Comparison of ENCODE assay signal across 7 mouse cellular contexts in the genomic region with DNA sequence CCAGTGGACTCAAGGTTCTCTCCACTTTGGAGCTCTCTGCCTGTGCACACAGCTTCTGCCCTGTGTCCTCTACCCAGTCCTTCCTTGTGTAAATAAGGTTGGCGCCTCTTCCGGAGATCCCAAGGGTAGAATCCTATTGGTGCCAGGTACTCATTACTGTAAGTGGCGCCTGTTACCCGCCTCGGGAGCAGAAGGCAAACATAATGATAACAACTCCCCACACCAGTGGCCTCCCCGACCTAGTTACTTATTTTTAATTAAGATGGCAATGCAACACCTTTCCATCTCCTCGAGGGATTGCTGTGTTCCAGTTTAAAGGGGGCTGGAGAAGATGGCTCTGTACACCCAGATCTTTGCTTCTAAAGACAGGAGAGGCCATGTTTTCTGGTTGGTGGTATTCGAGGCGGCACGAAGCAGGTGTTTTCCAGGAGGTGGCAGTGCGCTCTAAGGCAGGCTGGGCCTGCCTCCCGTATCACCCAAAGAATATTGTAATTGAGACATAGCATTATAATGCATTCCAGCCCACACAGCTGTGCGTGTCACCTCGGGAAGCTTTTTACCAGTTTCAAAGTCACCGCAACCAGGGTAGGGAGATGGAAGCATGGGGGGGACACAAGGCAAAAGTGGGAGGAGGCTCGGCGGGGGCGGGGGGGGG.
DNase-seq lines count a peak whose midpoint lies in the region; ATAC-seq lines count a peak whose summit lies in the region.

No protein-coding gene starts in this region.

- no peak overlapping the region for H3K27ac ChIP-seq in intestine, embryonic 15.5 days
- 0 out of 2 replicates have a peak overlapping the region, but pooled peaks have one; percentile 1 for H3K27ac ChIP-seq in midbrain, embryonic 13.5 days
- H3K27ac ChIP-seq in stomach, embryonic 14.5 days (ENCODE audit: low read length), result no peak overlapping the region

- no peak overlapping the region for H3K4me2 ChIP-seq in intestine, embryonic 15.5 days (replicated peaks)
- 0 out of 2 replicates have a peak overlapping the region, but pooled peaks have one; percentile 13 for H3K4me2 ChIP-seq in midbrain, embryonic 13.5 days (replicated peaks)
- H3K4me2 ChIP-seq in stomach, embryonic 14.5 days (replicated peaks; ENCODE audit: low read depth, low read length), result no peak overlapping the region

- DNase-seq in WW6 (ENCODE audit: low read depth, low spot score), result peak; percentile 16
- DNase-seq in cerebellum, adult 9-11 months, result peak; percentile 60
- peak; percentile 11 to 20 for DNase-seq in gastrocnemius, adult 8-10 months (ENCODE audit: low spot score in 2 of 2)
- peak; percentile 46 to 61 for DNase-seq in left cerebral cortex, adult 8-10 months (ENCODE audit: low spot score in 2 of 2)

- peak; percentile 69 for ATAC-seq in intestine, embryonic 15.5 days
- ATAC-seq in midbrain, embryonic 13.5 days, result peak; percentile 88
- ATAC-seq in stomach, embryonic 14.5 days (ENCODE audit: insufficient number of reproducible peaks, insufficient read depth, low FRiP score, low read depth), result peak; percentile 56; the same call in 1 of the 2 replicates

- H3K4me1 ChIP-seq in intestine, embryonic 15.5 days (replicated peaks), result no peaks in the 10 kb centered on the region
- H3K4me1 ChIP-seq in midbrain, embryonic 13.5 days (replicated peaks), result peaks cover 20% of the 10 kb centered on the region; the same call in 1 of the 2 replicates
- no peaks in the 10 kb centered on the region for H3K4me1 ChIP-seq in stomach, embryonic 14.5 days (ENCODE audit: control insufficient read depth, insufficient read depth, low read length)

- H3K4me3 ChIP-seq in intestine, embryonic 15.5 days (replicated peaks), result no peak overlapping the region
- no peak overlapping the region for H3K4me3 ChIP-seq in midbrain, embryonic 13.5 days (replicated peaks)
- H3K4me3 ChIP-seq in stomach, embryonic 14.5 days (ENCODE audit: low read depth, low read length), result no peak overlapping the region

- H3K9ac ChIP-seq in intestine, embryonic 15.5 days, result no peak overlapping the region
- no peak overlapping the region for H3K9ac ChIP-seq in midbrain, embryonic 13.5 days (replicated peaks)
- H3K9ac ChIP-seq in stomach, embryonic 14.5 days (replicated peaks; ENCODE audit: low read depth, low read length), result no peak overlapping the region

- no peaks in the 10 kb centered on the region for H3K9me3 ChIP-seq in intestine, embryonic 15.5 days
- no peaks in the 10 kb centered on the region for H3K9me3 ChIP-seq in midbrain, embryonic 13.5 days
- H3K9me3 ChIP-seq in stomach, embryonic 14.5 days (ENCODE audit: control insufficient read depth, low read depth, low read length), result no peaks in the 10 kb centered on the region

- no peaks in the 10 kb centered on the region for H3K27me3 ChIP-seq in intestine, embryonic 15.5 days (replicated peaks)
- no peaks in the 10 kb centered on the region for H3K27me3 ChIP-seq in midbrain, embryonic 13.5 days
- no peaks in the 10 kb centered on the region for H3K27me3 ChIP-seq in stomach, embryonic 14.5 days (ENCODE audit: control insufficient read depth, insufficient read depth, low read length)

- WGBS in intestine, embryonic 15.5 days, result 60% methylated on average over 18 of the region's 18 CpGs
- 55% methylated on average over 18 of the region's 18 CpGs for WGBS in midbrain, embryonic 13.5 days
- 59% methylated on average over 18 of the region's 18 CpGs for WGBS in stomach, embryonic 14.5 days

- no peaks in the 10 kb centered on the region for H3K36me3 ChIP-seq in intestine, embryonic 15.5 days
- no peaks in the 10 kb centered on the region for H3K36me3 ChIP-seq in midbrain, embryonic 13.5 days
- no peaks in the 10 kb centered on the region for H3K36me3 ChIP-seq in stomach, embryonic 14.5 days (ENCODE audit: control insufficient read depth, insufficient read depth, low read length)
